Mouse (Mus musculus) ES-Bruce4 (cell line): Measurements from ENCODE around the gene Hspa2.

ENCODE experiments used
- CTCF ChIP-seq: IDR thresholded peaks from one replicate; pipeline ENCODE4 v1.8.1; 2011; ENCODE audit warnings: low read depth, low read length
- POLR2A ChIP-seq: IDR thresholded peaks from one replicate; pipeline ENCODE4 v1.8.1; 2011; ENCODE audit warnings: low read length; ENCODE audit not compliant: insufficient read depth

GRCm38 (mm10) chr12:76425256-76425655 is 21.3 kb downstream of the Hspa2 start:
- TF ChIP-seq CTCF (no peak), POLR2A (no peak)
